Mouse (Mus musculus) forebrain, embryonic 15.5 days (tissue): ENCODE data around the gene Thada. TPM values are rescaled to one million over a fixed set of nuclear protein-coding genes. Genes with fewer than 3 reads are reported as not detected.

Experiments
- ATAC-seq: fragments of 200-750 bp; cut with Nextera tagmentation; replicated peaks from 2 replicates; pipeline ENCODE4 v1.8.0; 2017; ENCODE audit warnings: mild to moderate bottlenecking, moderate TSS enrichment, moderate library complexity
- H3K27ac ChIP-seq: fragments of 300-500 bp; sonication (generic); replicated peaks from 2 replicates; pipeline ENCODE4 v1.5.1; 2015; ENCODE audit warnings: mild to moderate bottlenecking, inconsistent platforms
- H3K27me3 ChIP-seq: fragments of 300-500 bp; sonication (generic); 2 replicates; pipeline ENCODE4 v1.6.1; 2015; ENCODE audit warnings: inconsistent platforms
- H3K36me3 ChIP-seq: fragments of 300-500 bp; sonication (generic); 2 replicates; pipeline ENCODE4 v1.6.1; 2015; ENCODE audit warnings: mild to moderate bottlenecking, inconsistent platforms
- H3K4me1 ChIP-seq: fragments of 300-500 bp; sonication (generic); 2 replicates; pipeline ENCODE4 v1.6.1; 2015; ENCODE audit warnings: inconsistent platforms
- H3K4me2 ChIP-seq: fragments of 300-500 bp; sonication (generic); replicated peaks from 2 replicates; pipeline ENCODE4 v1.6.1; 2015; ENCODE audit warnings: mild to moderate bottlenecking, inconsistent platforms
- H3K4me3 ChIP-seq: fragments of 300-500 bp; sonication (generic); 2 replicates; pipeline ENCODE4 v1.5.1; 2015; ENCODE audit warnings: mild to moderate bottlenecking, inconsistent platforms
- H3K9ac ChIP-seq: fragments of 300-500 bp; sonication (generic); replicated peaks from 2 replicates; pipeline ENCODE4 v1.6.1; 2015; ENCODE audit warnings: mild to moderate bottlenecking, inconsistent platforms
- H3K9me3 ChIP-seq: fragments of 300-500 bp; sonication (generic); 2 replicates; pipeline ENCODE4 v1.6.1; 2016; ENCODE audit warnings: inconsistent platforms
- WGBS: fragments of 180-500 bp; shearing (Covaris S2); methylation state at CpG from one replicate; pipeline ENCODE4 v1.1.7; 2015; ENCODE audit warnings: mixed read lengths; 5-methylcytosine and 5-hydroxymethylcytosine counted together
- polyA plus RNA-seq: library from polyadenylated mRNA; unstranded; fragments of >200 nt; fragmentation: Nextera tagmentation; extraction: Ambion mirVana; gene quantifications from 2 replicates; pipeline ENCODE4 v1.2.1, GENCODE M21; 2015

Gene Thada
- polyA plus RNA-seq, 1 experiment from 2014 or later: 6.0 TPM

DNA sequence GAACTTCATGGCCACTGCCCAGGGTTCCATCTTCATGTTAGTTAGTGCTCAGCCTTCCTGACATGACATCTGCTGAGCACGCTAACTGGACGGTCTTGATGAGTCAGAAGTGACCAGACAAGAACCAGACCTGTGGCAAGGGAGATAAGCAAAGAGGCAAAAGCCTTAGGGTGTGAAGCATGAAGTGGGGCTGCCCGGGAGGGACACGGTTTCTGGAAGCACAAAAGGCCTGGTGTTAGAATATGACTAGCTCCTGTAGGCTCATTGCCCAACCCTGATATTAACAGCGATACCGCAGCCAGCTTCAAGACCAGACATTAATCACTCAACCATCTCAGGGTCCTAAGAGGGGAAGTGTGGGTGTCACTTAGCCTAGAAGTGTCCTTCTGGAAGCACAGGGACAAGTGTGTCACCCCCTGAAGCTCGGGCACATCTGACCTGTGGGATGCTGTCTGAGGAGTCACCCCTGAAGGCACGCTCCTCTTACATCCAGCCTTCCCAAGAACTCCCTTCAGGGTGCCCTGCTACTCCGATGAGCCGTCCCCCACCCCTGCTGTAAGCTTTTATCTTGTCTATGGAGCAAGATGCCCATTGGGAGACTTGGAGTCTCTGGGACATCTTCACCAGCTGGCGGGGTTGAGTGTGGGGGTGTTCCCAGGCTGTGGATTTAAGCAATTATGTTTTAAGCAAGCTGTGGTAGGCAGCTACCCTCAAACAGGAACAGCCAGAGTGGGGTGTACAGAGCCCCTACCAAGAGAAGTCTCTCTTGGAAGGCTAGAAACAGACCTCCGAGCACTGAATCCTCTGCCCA is 312.8 kb downstream of the Thada start:
- Histone ChIP-seq H3K27ac (no peak overlapping the region), H3K36me3 (no peaks in the 10 kb centered on the region), H3K4me3 (no peak overlapping the region), H3K27me3 (no peaks in the 10 kb centered on the region), H3K4me2 (no peak overlapping the region), H3K9ac (no peak overlapping the region), H3K9me3 (no peaks in the 10 kb centered on the region), H3K4me1 (peaks cover 11% of the 10 kb centered on the region)
- no peak for ATAC-seq
- 88% methylated on average over 12 of the region's 12 CpGs for WGBS

DNA sequence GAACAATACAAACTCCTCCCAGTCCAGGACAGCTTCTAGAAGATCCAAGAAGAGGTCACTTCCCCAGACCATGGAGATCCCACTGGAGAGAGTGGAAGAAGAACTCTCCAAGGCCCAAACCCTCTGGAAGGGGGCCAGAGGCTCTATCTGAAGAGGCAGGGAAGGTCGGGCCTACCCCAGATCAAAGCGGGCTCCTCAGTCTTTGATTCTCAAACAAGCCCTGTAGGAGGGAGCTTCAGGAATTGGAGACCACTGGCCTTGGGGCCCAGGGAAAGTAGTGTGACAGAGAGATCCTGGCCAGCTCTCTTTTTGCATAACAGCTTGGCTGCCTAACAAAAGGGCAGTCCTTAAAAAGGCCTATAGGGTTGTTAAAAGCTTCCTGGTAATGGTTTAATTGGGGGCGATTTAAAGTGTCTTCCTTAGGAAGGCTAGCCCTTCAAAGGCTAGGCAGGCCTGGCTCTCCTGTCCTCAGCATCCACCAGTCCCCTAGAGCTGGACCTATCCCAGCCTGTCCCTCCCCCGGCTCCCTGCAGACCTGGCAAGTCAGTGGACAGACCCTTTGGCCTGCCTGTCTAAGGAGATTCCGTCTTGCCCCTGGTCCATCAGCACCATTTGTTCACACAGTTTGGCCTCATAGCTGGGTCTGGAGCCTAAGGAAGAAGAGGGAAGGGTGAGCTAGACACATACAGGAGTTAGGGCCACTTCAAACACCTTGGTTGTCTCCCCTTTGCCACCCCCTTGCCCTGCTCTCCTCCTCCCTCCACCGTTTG is 313.6 kb downstream of the Thada start:
- Histone ChIP-seq H3K36me3 (no peaks in the 10 kb centered on the region), H3K4me1 (peaks cover 11% of the 10 kb centered on the region), H3K4me2 (no peak overlapping the region), H3K4me3 (no peak overlapping the region), H3K27ac (no peak overlapping the region), H3K9ac (no peak overlapping the region), H3K27me3 (no peaks in the 10 kb centered on the region), H3K9me3 (no peaks in the 10 kb centered on the region)
- WGBS: 35% methylated on average over 6 of the region's 6 CpGs
- no peak for ATAC-seq

DNA sequence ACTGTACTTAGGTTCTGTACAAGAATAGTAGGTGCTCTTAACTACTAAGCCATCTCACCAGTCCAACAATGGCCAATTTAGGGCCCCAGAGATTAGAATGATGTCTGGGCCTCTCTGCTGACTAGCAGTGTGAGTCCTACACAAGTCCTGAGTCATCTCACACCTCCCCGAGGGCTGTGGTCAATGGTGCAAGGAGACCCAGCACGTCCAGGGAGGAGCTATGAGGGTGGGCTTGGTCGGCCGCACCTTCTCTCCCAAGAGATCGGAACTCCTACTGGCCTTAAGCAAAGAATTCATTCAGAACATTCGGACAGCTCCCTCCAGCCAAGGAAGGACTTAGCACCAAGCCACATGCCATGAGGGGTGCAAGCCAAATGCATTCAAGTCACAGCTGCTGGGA is 314.7 kb downstream of the Thada start:
- no peaks in the 10 kb centered on the region for H3K9me3 ChIP-seq
- no peak overlapping the region for H3K27ac ChIP-seq
- ATAC-seq: no peak
- WGBS: 89% methylated on average over 6 of the region's 6 CpGs
- peaks cover 11% of the 10 kb centered on the region for H3K4me1 ChIP-seq
- no peaks in the 10 kb centered on the region for H3K36me3 ChIP-seq
- H3K9ac ChIP-seq: no peak overlapping the region
- no peak overlapping the region for H3K4me3 ChIP-seq
- no peak overlapping the region for H3K4me2 ChIP-seq
- H3K27me3 ChIP-seq: no peaks in the 10 kb centered on the region

DNA sequence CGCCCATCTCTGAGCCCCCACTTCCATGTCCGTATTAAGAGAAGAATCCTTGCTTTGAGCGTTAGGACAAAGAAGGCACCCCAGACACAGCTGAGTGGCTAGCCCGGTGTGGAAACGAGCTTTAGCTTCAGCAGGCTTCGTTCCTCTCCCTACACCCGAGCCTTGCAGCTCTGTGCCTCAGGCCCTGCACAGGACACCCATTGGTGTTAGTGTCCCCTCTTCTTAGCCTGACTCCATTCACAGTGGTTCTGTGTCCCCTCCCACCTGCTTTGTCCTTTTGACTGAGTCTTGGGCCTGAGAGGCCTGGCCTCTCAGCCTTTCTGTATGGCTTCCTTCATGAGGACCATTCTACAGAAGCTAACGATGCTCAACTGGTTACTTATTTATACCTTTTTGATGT is 315.7 kb downstream of the Thada start:
- Histone ChIP-seq H3K27ac (no peak overlapping the region), H3K9me3 (no peaks in the 10 kb centered on the region), H3K36me3 (no peaks in the 10 kb centered on the region), H3K9ac (no peak overlapping the region), H3K27me3 (no peaks in the 10 kb centered on the region), H3K4me2 (no peak overlapping the region), H3K4me3 (no peak overlapping the region), H3K4me1 (peaks cover 11% of the 10 kb centered on the region)
- no peak for ATAC-seq
- WGBS: 41% methylated on average over 8 of the region's 8 CpGs

DNA sequence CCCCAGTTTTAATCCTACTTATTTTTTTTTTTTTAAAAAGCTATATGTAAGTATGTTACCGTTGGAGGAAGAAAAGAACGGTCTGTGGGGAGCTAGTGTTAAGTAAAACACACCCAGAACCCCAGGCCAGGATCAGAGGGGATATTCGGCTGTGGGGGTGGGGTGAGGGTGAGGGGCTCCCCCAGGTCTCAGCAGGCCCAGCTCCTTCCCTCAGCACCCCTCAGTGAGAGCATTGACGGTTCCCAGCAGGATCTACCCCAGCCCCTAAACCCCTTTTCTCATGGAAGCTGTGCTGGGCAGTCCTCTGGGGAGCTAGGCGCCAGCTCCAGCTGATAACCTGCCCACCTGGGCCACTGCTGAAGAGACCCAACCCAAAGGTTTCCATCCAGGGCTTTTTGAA is 316.4 kb downstream of the Thada start:
- Histone ChIP-seq H3K36me3 (no peaks in the 10 kb centered on the region), H3K4me1 (peaks cover 11% of the 10 kb centered on the region), H3K9ac (no peak overlapping the region), H3K27me3 (no peaks in the 10 kb centered on the region), H3K9me3 (no peaks in the 10 kb centered on the region), H3K4me3 (no peak overlapping the region), H3K27ac (no peak overlapping the region), H3K4me2 (no peak overlapping the region)
- no peak for ATAC-seq
- 41% methylated on average over 5 of the region's 5 CpGs for WGBS

DNA sequence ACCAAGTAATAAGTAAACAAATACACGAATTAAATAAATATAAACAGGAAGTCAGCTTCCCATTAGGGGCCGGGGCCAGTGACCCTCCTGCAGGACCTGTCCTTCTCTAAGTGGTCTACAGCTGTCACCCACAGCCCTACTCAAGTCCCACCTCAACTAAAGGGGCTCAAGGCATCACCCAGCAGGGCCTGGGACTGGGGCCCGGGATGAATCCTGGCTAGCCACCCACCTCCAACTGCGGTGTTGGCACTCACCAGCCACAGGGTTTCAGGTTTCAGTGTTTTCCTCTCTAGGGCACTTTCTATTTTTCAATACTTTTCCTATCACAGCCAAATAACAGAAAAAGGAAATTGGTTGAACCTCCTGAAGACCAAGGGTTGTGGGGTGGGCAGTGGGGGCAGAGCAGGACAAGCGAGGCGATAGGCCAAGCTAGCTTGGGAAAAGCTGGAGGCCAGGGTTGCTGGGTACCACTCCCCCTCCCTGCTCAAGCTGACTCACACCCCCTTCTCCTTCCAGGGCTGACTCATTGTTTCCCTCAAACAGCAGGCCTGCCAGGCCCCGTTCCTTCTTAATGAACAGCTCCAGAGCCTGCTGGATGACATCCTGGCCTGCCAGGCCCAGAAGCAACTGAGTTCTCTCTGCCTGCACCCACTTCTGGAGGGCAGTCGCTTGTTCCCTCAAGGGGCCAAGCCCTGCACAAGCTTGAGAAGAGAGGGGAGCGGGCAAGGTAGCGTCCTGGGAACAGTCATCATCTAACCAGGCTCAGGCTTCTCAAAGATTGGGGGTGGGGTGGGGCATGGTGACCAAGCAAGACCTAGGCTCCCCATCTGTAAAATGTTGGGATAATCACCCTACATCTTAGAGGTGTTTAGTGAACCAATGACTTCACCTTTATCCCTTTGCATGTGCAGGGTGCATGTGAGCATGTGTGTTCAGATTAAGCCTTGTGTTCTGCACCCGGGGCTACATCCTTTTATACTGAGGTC is 317.2 kb downstream of the Thada start:
- Histone ChIP-seq H3K27me3 (no peaks in the 10 kb centered on the region), H3K9ac (0 out of 2 replicates have a peak overlapping the region, but pooled peaks have one; percentile 20), H3K4me3 (no peak overlapping the region), H3K4me2 (no peak overlapping the region), H3K9me3 (no peaks in the 10 kb centered on the region), H3K27ac (peak overlapping the region; percentile 14), H3K36me3 (no peaks in the 10 kb centered on the region), H3K4me1 (peaks cover 11% of the 10 kb centered on the region)
- peak; percentile 75 for ATAC-seq
- 27% methylated on average over 11 of the region's 11 CpGs for WGBS

DNA sequence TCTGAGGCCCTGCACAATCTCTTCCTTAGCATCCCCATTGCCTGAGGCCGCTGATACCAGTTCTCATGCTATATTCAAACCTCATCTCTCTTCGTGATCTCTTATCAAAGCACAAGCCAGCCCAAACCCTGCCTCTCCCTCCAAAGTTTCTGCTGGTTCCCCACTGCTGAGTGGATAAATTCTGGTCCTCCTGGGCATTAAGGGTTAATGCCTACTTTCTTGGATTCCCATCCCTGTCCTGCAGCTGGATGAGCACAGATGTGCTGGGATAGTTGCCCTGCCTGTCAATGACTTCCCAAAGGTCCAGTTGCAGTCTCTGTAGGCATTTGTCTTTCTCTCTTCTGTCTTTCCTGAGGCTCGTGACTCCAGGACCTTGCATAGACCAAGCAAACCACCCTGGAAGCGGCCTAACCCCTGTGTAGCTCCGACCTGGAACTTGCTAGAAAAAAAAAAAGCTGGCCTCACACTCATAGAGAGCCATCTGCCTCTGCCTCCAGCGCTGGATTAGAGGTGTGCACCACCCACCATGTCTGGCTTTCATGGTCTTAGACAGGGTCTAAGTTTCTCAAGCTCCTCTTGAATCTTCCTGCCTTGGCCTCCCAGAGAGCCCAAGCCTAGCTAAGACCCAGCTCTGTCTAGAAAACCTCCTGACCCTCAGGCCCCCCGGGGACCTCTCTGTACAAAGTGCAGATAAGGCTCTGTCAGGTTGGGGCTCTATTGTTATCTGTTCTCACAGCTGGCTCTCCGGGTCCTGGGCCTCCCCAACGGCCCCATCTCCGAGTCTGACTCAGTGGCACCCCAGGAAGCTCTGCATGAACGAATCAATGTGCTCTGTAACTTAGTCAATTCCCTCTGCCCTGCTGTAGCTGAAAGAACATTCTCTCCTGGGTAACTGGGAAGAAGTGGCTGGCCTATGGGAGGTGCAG is 318.6 kb downstream of the Thada start:
- H3K27ac ChIP-seq: no peak overlapping the region
- peaks cover 13% of the 10 kb centered on the region for H3K4me1 ChIP-seq
- H3K9ac ChIP-seq: no peak overlapping the region
- no peak for ATAC-seq
- no peaks in the 10 kb centered on the region for H3K27me3 ChIP-seq
- WGBS: 57% methylated on average over 11 of the region's 11 CpGs
- no peak overlapping the region for H3K4me3 ChIP-seq
- H3K9me3 ChIP-seq: no peaks in the 10 kb centered on the region
- no peaks in the 10 kb centered on the region for H3K36me3 ChIP-seq
- no peak overlapping the region for H3K4me2 ChIP-seq

DNA sequence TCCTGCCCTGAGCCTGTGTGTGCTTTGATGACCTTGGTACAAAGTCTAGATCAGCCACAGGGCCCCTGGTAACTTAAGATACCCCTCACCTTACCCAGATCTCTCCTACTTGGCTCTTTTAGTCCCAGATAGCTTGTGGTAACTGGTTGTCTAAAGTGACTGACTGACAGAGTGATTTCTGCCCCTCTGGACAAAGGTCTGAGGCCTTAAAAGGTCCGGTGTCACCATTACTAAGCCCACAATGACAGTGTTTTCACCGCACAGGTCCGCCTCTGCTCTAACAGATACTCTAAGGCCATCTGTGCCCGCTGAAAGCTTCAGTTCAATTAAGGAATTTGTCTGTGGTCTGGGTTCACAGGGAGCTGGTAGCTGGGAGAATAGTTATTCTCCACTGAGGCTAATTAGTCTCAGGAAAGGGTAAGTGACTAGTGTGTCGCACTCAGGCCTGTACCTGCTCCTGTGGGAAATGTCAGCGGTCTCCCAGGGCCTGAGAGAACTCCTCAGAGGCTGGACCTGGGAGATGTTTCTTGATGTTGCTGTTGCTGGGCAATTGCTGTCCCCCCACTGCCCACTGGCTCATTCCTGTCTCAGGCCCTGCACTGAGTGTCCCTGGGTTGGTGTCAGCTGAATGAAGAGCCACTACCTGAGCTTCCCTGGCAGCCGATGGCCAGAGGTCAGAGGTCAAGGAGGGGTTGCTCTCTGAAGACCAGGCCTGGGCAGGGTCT is 319.4 kb downstream of the Thada start:
- ATAC-seq: no peak
- Histone ChIP-seq H3K4me3 (no peak overlapping the region), H3K4me2 (no peak overlapping the region), H3K36me3 (no peaks in the 10 kb centered on the region), H3K9me3 (no peaks in the 10 kb centered on the region), H3K27ac (no peak overlapping the region), H3K4me1 (peaks cover 13% of the 10 kb centered on the region), H3K27me3 (no peaks in the 10 kb centered on the region), H3K9ac (no peak overlapping the region)
- WGBS: 30% methylated on average over 7 of the region's 7 CpGs

DNA sequence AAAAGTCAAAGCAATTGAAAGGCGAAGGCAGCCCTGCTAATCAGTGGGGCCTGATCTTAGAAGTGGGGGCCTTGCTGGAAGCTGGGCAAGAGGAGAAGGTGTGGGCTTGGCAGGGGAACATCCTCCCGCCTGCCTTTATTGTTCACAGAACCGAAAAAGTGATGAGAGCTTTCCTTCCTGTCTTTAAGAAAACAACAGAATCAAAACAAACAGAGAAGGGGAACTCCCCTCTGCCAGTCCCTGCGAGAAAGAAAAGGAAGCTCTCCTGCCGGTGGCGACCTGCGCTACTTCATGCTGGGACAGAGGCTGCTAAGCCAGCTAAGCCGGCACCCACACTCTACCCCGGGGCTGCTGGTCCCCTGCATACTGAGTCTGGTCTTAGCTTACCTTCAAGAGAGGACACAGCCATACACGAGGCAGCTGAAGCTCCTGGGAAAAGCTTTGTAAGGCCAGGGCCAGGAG is 320.1 kb downstream of the Thada start:
- Histone ChIP-seq H3K4me1 (peaks cover 13% of the 10 kb centered on the region), H3K4me3 (no peak overlapping the region), H3K27ac (no peak overlapping the region), H3K9ac (no peak overlapping the region), H3K4me2 (no peak overlapping the region), H3K27me3 (no peaks in the 10 kb centered on the region), H3K36me3 (no peaks in the 10 kb centered on the region), H3K9me3 (no peaks in the 10 kb centered on the region)
- WGBS: 22% methylated on average over 10 of the region's 10 CpGs
- ATAC-seq: no peak

DNA sequence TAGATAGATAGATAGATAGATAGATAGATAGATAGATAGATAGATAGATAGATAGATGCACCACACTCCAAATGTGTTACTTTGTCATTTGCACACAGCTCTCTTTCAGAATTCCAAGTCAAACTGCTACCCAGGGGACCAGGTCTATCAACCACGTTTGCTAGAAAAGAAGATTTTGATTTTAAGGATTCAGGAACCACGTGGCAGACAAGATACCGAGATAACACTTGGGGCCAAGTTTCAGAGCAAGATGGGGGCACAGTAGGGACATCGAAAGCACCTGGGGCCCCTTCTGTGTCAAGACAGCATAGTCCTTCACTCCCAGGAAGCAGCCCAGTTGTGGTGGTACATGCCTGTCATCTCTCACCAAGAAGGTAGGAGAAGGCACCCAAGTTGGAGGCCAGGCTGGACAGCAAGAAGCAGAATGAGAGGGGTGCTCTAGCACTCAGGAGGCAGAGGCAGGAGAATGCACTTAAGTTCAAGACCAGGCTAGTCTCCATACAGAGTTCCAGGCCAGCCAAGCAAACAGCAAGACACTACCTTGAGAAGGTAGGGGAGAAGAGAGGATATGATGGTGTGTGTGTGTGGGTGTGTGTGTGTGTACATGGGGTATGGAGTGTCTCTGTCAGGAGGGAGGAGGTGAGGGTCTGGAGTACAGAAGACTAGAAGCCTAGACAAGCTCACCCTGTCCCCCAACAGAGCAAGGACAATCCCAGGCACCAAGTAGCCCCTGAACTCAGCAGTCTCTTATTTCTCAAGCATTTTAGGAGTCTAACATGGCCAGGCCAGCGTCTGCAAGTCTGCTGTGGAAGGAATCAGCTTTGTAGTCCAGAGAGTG is 321.0 kb downstream of the Thada start:
- Histone ChIP-seq H3K9me3 (no peaks in the 10 kb centered on the region), H3K9ac (no peak overlapping the region), H3K4me1 (peaks cover 13% of the 10 kb centered on the region), H3K36me3 (no peaks in the 10 kb centered on the region), H3K27me3 (no peaks in the 10 kb centered on the region), H3K27ac (no peak overlapping the region), H3K4me3 (no peak overlapping the region), H3K4me2 (no peak overlapping the region)
- 80% methylated on average over 5 of the region's 5 CpGs for WGBS
- ATAC-seq: no peak
